Mouse (Mus musculus): Measurements from ENCODE around the gene Zfp777.

The Zfp777 gene

GRCm38 (mm10) chr6:48048426-48049272, at the start of gene Zfp777:
Zfp777 (minus strand) TSS chr6:48048911.
- DNase-seq (ENCODE audit: low read depth, low spot score), result peak; percentile 59

- no peak for DNase-seq (ENCODE audit: low read depth, low spot score)
Measured at GRCm38 (mm10) chr6:48086957-48087715, 38.4 kb upstream of the Zfp777 start.

GRCm38 (mm10) chr6:48086471-48086878, 37.8 kb upstream of the Zfp777 start, which contains the start of gene Zfp746:
Zfp746 (minus strand) TSS chr6:48086593.
- peak; percentile 79 for DNase-seq (ENCODE audit: low read depth, low spot score)

- peak; percentile 23 for DNase-seq (ENCODE audit: low read depth, low spot score)
Measured at GRCm38 (mm10) chr6:48085521-48086404, 37.1 kb upstream of the Zfp777 start.

GRCm38 (mm10) chr6:48083733-48084191, 35.1 kb upstream of the Zfp777 start:
- DNase-seq (ENCODE audit: low read depth, low spot score), result no peak

GRCm38 (mm10) chr6:48081952-48082351, 33.2 kb upstream of the Zfp777 start:
- no peak for DNase-seq (ENCODE audit: low read depth, low spot score)

- no peak for DNase-seq (ENCODE audit: low read depth, low spot score)
Measured at GRCm38 (mm10) chr6:48081021-48081420, 32.3 kb upstream of the Zfp777 start.

- no peak for DNase-seq (ENCODE audit: low read depth, low spot score)
Measured at GRCm38 (mm10) chr6:48073316-48073715, 24.6 kb upstream of the Zfp777 start.

GRCm38 (mm10) chr6:48067492-48067891, 18.8 kb upstream of the Zfp777 start:
- no peak for DNase-seq (ENCODE audit: low read depth, low spot score)

GRCm38 (mm10) chr6:48065587-48066075, 16.9 kb upstream of the Zfp777 start:
- no peak for DNase-seq (ENCODE audit: low read depth, low spot score)

GRCm38 (mm10) chr6:48064451-48064850, 15.7 kb upstream of the Zfp777 start:
- DNase-seq (ENCODE audit: low read depth, low spot score), result no peak

GRCm38 (mm10) chr6:48063940-48064339, 15.2 kb upstream of the Zfp777 start:
- no peak for DNase-seq (ENCODE audit: low read depth, low spot score)

- no peak for DNase-seq (ENCODE audit: low read depth, low spot score)
Measured at GRCm38 (mm10) chr6:48060895-48061294, 12.2 kb upstream of the Zfp777 start.

GRCm38 (mm10) chr6:48060421-48060820, 11.7 kb upstream of the Zfp777 start:
- DNase-seq (ENCODE audit: low read depth, low spot score), result no peak

- no peak for DNase-seq (ENCODE audit: low read depth, low spot score)
Measured at GRCm38 (mm10) chr6:48052136-48052535, 3.4 kb upstream of the Zfp777 start.

GRCm38 (mm10) chr6:48051666-48052065, 3.0 kb upstream of the Zfp777 start:
- DNase-seq (ENCODE audit: low read depth, low spot score), result no peak

GRCm38 (mm10) chr6:48049273-48050065, 758 bp upstream of the Zfp777 start:
- no peak for DNase-seq (ENCODE audit: low read depth, low spot score)

- DNase-seq (ENCODE audit: low read depth, low spot score), result no peak
Measured at GRCm38 (mm10) chr6:48047450-48048351, 1.0 kb downstream of the Zfp777 start.

GRCm38 (mm10) chr6:48047114-48047449, 1.6 kb downstream of the Zfp777 start:
- DNase-seq (ENCODE audit: low read depth, low spot score), result no peak

GRCm38 (mm10) chr6:48032661-48033060, 16.1 kb downstream of the Zfp777 start:
- DNase-seq (ENCODE audit: low read depth, low spot score), result no peak

Data from embryo, embryonic 11.5 days (tissue).